Mouse (Mus musculus): ENCODE measurements around the gene Olfr1240.

The Olfr1240 gene

GRCm38 (mm10) chr2:89442900-89443299, at the start of gene Olfr1240:
Gene Olfr1240 (minus strand): TSS chr2:89443000.
- in situ Hi-C loops (cut with MboI) = no loop called here

- in situ Hi-C loops (cut with MboI) = no loop called here
Observed at GRCm38 (mm10) chr2:89487026-89487425, 44.2 kb upstream of the Olfr1240 start, which contains the start of gene Olfr1241. Gene Olfr1241 (minus strand): TSS chr2:89487126.

DNA sequence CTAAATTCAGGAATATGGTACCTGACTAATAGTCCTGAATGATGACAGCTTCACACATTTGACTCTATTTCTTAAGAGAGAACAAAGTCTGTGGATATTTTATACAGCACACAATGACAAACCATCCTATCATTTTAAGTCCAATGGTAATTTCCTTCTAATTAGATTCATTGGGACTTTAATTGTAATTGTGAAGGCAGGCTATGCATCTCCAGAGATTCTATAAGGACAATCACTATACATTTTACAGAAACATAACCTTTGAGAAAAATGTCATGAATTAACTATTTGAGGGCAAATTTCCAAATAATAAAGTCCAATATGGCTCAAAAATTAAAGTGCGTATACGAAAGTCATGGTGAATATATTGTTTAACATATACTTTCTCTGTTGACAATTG, 22.5 kb downstream of the Olfr1240 start, which contains the start of gene Olfr1239:
Olfr1239 (minus strand) TSS at position 101 of the 400 bp plus-strand sequence.
- in situ Hi-C loops (cut with MboI) = no loop called here

- in situ Hi-C loops (cut with MboI) = no loop called here
Observed at GRCm38 (mm10) chr2:89414557-89414956, 28.2 kb downstream of the Olfr1240 start.

GRCm38 (mm10) chr2:89409576-89409975, 33.2 kb downstream of the Olfr1240 start, which contains the start of gene Olfr1238:
Gene Olfr1238 (minus strand): TSS chr2:89409676.
- in situ Hi-C loops (cut with MboI) = no loop called here

DNA sequence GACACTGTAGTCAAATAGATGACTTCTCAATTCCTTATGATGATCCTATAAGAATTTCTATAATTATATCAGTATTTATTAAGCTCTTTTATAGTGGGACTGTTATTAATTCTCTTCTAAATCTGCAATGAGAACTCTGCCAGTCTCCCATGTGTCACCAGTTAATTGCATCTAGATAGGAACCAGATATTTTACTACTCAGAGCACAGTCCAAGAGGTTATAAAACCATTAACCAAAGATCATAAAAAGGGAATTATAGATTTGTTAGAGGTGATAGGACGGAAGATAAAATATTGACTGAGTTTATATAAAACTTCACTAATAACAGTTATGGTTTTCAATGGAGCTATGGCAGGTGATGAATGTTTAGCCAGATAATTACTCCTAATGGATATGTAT, 41.9 kb downstream of the Olfr1240 start:
- in situ Hi-C loops (cut with MboI) = no loop called here

Measured in mature B cell (primary cell).